Mouse (Mus musculus): ENCODE measurements around the gene Heatr4.
A peak's percentile ranks its signal among the peaks of the same experiment; 100 is the strongest.
"Not testable (repeated sequence)": the region's sequence is repeated elsewhere in the genome, so short reads cannot be mapped to it uniquely, and the experiment has no call there.

The Heatr4 gene

DNA sequence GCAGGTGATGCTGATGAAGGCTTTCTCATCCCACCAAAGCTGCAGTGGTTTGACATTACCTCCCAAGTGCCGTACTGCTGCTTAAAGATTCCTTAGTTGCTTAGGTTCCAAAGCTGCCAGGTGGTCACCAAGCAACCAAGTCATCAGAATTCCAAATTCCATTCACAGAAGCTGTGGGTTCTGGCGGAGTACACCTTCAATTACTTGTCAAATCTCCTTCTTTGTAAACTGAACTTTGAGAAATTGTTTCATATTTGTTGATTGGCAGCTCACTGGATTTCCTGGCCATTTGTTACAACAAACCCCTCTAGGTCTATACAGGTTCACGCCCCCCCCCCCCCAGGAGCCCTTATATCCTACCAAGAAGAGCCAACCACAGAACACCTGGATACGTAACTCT lies at the start of gene Heatr4:
Gene Heatr4 (minus strand): TSS at position 101 of the 400 bp plus-strand sequence.
- no peak for DNase-seq (ENCODE audit: low spot score in 2 of 2)

GRCm38 (mm10) chr12:84034108-84034507 lies 49.5 kb upstream of the Heatr4 start:
- DNase-seq (ENCODE audit: low spot score in 2 of 2) = no peak

DNA sequence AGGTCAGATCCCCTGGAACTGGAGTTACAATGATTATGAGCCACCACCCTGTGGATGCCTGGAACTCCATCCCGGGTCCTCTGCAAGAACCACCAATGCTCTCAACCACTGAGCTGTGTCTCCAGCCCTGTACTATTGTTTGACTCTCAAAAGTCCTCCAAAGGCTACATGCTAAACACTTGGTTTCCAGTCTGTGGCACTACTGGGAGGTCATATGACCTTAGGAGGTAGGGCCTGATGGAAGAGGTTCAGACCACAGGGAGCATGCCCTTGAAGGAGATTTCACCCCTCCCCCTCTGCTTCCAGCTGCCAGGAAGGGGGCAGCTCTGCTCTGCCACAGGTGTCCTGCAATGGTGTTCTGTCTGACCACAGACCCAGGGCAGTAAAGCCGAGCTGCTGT lies 48.6 kb upstream of the Heatr4 start:
- not testable (repeated sequence) for DNase-seq (ENCODE audit: low spot score in 2 of 2)

DNA sequence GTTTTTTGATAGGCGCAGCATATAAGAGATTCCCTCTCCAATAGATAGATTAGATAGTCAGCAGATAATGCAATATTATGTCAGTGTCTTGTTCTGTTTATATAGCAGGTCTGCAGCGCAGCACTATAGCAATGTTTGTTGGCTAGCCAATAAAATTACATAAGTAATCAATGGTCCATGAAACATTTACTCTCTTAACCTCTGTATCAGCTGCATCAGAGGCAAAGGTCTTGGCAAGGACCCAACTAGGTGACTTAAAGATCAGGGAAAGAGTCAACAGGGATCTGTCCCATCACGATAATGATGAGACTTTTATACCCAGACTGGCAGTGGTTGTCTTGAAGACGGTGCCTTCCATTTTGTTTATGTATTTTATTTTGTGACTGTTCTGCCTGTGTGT lies 48.2 kb upstream of the Heatr4 start:
- DNase-seq (ENCODE audit: low spot score in 2 of 2) = no peak

- peak; percentile 88 to 91 for DNase-seq (ENCODE audit: low spot score in 2 of 2)
Measured at GRCm38 (mm10) chr12:84030659-84031332, 46.1 kb upstream of the Heatr4 start.

- DNase-seq (ENCODE audit: low spot score in 2 of 2) = not testable (repeated sequence)
Measured at GRCm38 (mm10) chr12:84029043-84029442, 44.4 kb upstream of the Heatr4 start.

- not testable (repeated sequence) for DNase-seq (ENCODE audit: low spot score in 2 of 2)
Measured at GRCm38 (mm10) chr12:84028328-84028727, 43.7 kb upstream of the Heatr4 start.

GRCm38 (mm10) chr12:84025888-84026287 lies 41.2 kb upstream of the Heatr4 start:
- no peak for DNase-seq (ENCODE audit: low spot score in 2 of 2)

GRCm38 (mm10) chr12:84023052-84023745 lies 38.5 kb upstream of the Heatr4 start:
- DNase-seq (ENCODE audit: low spot score in 2 of 2) = no peak

- not testable (repeated sequence) for DNase-seq (ENCODE audit: low spot score in 2 of 2)
Measured at GRCm38 (mm10) chr12:84022266-84022665, 37.6 kb upstream of the Heatr4 start.

- DNase-seq (ENCODE audit: low spot score in 2 of 2) = not testable (repeated sequence)
Measured at GRCm38 (mm10) chr12:84020528-84020927, 35.9 kb upstream of the Heatr4 start.

- DNase-seq (ENCODE audit: low spot score in 2 of 2) = peak; percentile 29 to 45
Measured at GRCm38 (mm10) chr12:84013701-84014100, 29.0 kb upstream of the Heatr4 start.

- DNase-seq (ENCODE audit: low spot score in 2 of 2) = no peak
Measured at GRCm38 (mm10) chr12:84013130-84013529, 28.5 kb upstream of the Heatr4 start.

DNA sequence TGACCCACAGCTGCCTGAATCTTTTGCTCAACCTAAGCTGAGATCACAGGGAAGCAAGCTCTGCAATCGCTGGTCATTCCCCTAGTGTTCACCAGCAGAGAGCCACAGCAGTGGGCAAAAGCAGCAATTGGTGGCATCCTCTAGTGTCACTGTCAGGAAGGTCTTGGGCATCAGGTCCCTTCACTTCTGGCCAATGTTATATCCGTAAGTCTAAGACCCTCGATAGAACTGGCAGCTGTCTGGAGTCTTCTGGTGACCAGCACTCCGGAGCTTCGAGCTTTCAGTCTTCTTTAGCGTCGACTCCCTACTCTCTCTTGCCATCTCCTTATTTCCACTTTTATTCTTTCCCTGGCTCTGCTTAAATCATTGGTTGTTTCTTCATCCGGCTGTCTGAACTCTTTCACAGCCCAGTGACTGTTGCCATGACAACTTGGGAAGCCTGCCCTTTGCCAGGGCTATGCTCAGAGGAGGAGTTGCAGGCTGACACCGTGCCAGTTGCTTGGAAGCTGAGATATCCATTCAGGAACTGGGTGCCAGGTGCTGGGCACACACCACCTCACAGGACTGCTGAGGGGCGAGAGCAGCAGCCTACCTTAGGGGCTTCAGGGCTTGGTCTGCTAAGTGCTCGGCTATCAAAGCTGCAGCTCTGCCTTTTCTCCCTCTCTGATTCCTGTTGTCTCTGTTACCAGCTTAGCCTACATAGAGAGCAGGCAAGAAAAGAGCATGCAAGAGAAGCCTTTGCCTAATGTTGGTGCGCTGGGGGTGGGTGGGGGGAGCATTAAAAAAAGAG lies 26.8 kb upstream of the Heatr4 start:
- DNase-seq (ENCODE audit: low spot score in 2 of 2) = peak; percentile 59 to 70

DNA sequence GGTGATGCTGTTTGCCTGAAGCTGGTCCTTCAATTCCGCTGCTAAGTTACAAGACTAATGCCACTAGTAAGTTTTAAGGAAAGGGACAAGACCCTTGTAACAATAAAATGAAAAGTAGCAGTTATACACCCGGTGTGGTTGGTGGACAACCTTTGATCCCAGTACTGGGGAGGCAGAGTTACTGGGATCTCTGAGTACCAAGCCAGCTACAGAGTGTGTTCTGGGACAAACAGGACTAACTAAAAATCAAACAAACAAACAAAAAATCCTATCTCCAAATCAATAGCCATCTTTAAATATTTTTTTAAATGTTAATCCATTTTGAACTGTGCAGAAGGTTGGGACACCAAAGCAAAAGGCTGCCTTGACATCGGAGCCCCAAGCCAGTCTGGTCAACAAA lies 25.5 kb upstream of the Heatr4 start:
- DNase-seq (ENCODE audit: low spot score in 2 of 2) = no peak

DNA sequence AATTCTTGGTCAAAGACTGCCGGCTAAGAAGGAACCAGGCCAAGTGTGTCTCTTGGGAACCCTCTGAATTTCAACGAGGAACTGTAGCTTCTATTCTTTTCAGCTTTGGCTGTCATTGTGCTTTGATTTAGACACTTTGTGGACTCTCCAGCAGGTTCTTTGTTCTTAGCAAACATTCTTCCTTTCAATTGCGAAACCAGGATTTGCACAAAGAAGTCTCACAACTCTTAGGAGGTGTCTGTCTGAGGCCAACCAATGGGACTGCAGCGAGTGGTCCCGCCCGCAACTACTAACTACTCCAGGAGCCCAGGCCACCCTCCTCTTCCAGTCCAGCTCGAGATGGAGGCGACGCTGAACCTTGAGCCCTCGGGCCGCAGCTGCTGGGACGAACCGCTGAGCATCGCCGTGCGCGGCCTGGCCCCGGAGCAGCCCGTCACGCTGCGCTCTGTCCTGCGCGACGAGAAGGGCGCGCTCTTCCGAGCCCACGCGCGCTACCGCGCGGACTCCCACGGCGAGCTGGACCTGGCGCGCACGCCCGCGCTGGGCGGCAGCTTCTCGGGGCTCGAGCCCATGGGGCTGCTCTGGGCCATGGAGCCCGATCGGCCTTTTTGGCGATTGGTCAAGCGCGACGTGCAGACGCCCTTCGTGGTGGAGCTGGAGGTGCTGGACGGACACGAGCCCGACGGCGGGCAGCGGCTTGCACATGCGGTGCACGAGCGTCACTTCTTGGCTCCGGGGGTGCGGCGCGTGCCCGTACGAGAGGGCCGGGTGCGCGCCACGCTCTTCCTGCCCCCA lies 24.7 kb upstream of the Heatr4 start, which contains the start of gene Acot1:
Gene Acot1 (plus strand): TSS at position 320 of the 795 bp plus-strand sequence.
- peak; percentile 49 to 57 for DNase-seq (ENCODE audit: low spot score in 2 of 2)

DNA sequence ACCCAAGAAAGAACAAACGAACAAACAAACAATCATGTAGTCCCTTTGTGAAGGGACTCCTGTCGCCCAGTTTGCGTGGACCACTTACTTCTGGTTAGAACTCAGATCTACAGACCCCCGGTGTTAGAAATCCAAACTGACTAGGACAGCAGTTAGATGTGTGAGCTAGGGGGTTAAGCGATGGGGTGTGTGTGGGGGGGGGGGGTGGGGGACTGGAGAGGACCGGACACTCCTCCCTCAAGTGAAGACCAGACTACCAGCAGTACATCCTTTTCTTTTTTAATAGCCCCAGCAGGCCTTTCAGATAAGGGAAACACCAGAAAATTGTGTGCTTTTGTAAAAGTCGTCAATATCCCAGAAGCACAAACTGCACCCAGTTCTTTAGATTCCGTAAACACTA lies 24.1 kb upstream of the Heatr4 start:
- DNase-seq (ENCODE audit: low spot score in 2 of 2) = no peak

DNA sequence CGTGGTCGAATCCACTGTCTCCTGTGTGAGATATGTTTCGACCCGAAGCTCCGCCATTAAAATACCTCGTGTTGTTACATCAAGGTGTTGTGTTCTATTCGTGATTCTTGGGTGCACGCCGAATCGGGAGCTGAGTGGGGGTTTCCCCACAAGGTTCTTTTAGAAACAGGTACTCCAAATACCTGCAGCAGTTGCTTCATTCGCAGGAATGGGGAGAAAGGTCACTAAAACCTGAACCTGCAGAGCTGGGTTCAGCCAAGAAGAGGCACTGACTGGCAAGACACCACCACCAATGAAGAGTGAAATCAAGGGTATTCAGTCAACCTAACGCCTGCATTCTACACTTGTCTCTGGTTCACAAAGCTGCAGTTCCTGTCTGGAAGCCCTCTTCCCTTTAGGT lies 23.6 kb upstream of the Heatr4 start:
- no peak for DNase-seq (ENCODE audit: low spot score in 2 of 2)

GRCm38 (mm10) chr12:84003866-84004265 lies 19.2 kb upstream of the Heatr4 start:
- no peak for DNase-seq (ENCODE audit: low spot score in 2 of 2)

GRCm38 (mm10) chr12:84000418-84000817 lies 15.8 kb upstream of the Heatr4 start:
- DNase-seq (ENCODE audit: low spot score in 2 of 2) = no peak

DNA sequence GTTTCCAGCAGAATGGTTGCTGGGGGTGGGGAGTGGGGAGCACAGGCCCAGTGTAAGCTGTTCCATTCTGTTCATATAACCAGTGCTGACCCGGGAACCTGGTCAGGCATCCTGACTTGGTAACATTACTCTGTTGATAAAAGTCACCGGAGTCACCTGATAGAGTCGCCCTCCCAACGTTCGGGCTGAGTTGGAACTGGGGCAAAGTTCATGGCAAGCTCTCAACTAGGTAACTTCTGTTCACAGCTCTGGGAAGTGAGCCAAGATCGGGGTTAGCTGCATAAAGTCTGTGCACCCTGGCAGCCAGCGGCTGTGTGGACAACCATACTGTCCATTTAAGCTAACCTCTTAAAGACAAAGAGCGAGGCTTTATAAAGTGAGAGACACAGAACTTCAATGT lies 14.6 kb upstream of the Heatr4 start:
- DNase-seq (ENCODE audit: low spot score in 2 of 2) = not testable (repeated sequence)
